8 mouse cellular contexts compared by ENCODE assay signal in the genomic region with DNA sequence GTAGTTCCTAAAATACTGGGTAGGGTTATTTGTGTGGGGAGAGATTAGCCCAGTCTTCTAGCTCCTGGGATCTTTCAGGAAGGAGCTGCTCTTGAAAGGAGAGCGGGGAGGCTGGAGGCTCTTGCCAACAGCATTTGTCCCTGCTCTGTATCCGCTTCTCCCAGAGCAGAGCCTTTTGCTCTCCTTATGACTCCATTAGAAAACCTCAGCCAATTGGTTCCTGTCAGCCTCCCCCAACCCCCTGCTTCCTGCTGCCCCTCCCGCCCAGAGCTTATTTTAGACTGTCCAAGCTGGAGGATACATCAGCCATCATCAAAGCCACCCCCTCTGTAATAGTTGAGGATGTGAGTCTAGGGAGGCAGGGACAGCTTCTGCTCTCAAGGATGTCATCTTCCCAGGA. TPM values are rescaled to one million over a fixed set of nuclear protein-coding genes. Genes with fewer than 3 reads are reported as not detected.
DNase-seq lines count a peak whose midpoint lies in the region; ATAC-seq and TF ChIP-seq lines count a peak whose summit lies in the region.

No protein-coding gene starts in this region.

- 7% methylated on average over 3 of the region's 3 CpGs for WGBS in embryonic facial prominence, embryonic 14.5 days
- WGBS in heart, embryonic 15.5 days, result 15% methylated on average over 3 of the region's 3 CpGs
- WGBS in kidney, postnatal 0 days, result 16% methylated on average over 3 of the region's 3 CpGs
- 65% methylated on average over 3 of the region's 3 CpGs for WGBS in liver, postnatal 0 days (ENCODE audit: insufficient replicate concordance)

- no peaks in the 10 kb centered on the region for H3K27me3 ChIP-seq in embryonic facial prominence, embryonic 14.5 days (replicated peaks; ENCODE audit: control insufficient read depth, insufficient read depth, low read length)
- no peaks in the 10 kb centered on the region for H3K27me3 ChIP-seq in heart, embryonic 15.5 days
- H3K27me3 ChIP-seq in kidney, postnatal 0 days (ENCODE audit: insufficient read depth, low read length), result no peaks in the 10 kb centered on the region
- no peaks in the 10 kb centered on the region for H3K27me3 ChIP-seq in liver, postnatal 0 days (ENCODE audit: insufficient read depth, low read length)

- peak; percentile 25 for DNase-seq in layer of hippocampus, adult 11-12 months (ENCODE audit: low spot score)
- DNase-seq in layer of hippocampus, adult 9-10 months (ENCODE audit: low spot score), result no peak
- peak; percentile 57 for DNase-seq in embryonic facial prominence, embryonic 14.5 days (ENCODE audit: low spot score)
- peak; percentile 90 for DNase-seq in kidney, postnatal 0 days (ENCODE audit: low spot score)
- peak; percentile 26 for DNase-seq in liver, postnatal 0 days
- peak; percentile 46 to 53 for DNase-seq in right cerebral cortex, adult 2 months (ENCODE audit: low spot score in 2 of 2)
- DNase-seq in thymus, postnatal 36 days, result no peak

- TF ChIP-seq CTCF in kidney, postnatal 0 days (IDR thresholded peaks at IDR 0.05; ENCODE audit: low read depth), result no peak
- TF ChIP-seq CTCF in liver, postnatal 0 days (IDR thresholded peaks at IDR 0.05; ENCODE audit: low read depth), result no peak

- peaks cover 27% of the 10 kb centered on the region for H3K4me1 ChIP-seq in embryonic facial prominence, embryonic 14.5 days (ENCODE audit: control insufficient read depth, insufficient read depth, low read length)
- peaks cover 52% of the 10 kb centered on the region for H3K4me1 ChIP-seq in heart, embryonic 15.5 days (replicated peaks)
- peaks cover 26% of the 10 kb centered on the region for H3K4me1 ChIP-seq in kidney, postnatal 0 days (replicated peaks; ENCODE audit: insufficient read depth, low read length)
- peaks cover 22% of the 10 kb centered on the region for H3K4me1 ChIP-seq in liver, postnatal 0 days (ENCODE audit: insufficient read depth)

- H3K4me3 ChIP-seq in embryonic facial prominence, embryonic 14.5 days (ENCODE audit: low read depth, low read length), result no peak overlapping the region
- peak overlapping the region; percentile 71 for H3K4me3 ChIP-seq in heart, embryonic 15.5 days
- 0 out of 2 replicates have a peak overlapping the region, but pooled peaks have one; percentile 2 for H3K4me3 ChIP-seq in kidney, postnatal 0 days (replicated peaks; ENCODE audit: low read depth, low read length)
- H3K4me3 ChIP-seq in liver, postnatal 0 days (ENCODE audit: low read depth, low read length), result no peak overlapping the region

- no peak for ATAC-seq in embryonic facial prominence, embryonic 14.5 days (ENCODE audit: low read depth)
- ATAC-seq in heart, embryonic 15.5 days (replicated peaks; ENCODE audit: insufficient number of reproducible peaks, insufficient read depth, low FRiP score, low read depth), result peak; percentile 47; the same call in 1 of the 2 replicates
- no peak for ATAC-seq in kidney, postnatal 0 days (replicated peaks; ENCODE audit: low FRiP score, low read depth)
- no peak for ATAC-seq in liver, postnatal 0 days

- 0 out of 2 replicates have a peak overlapping the region, but pooled peaks have one; percentile 83 for H3K9ac ChIP-seq in embryonic facial prominence, embryonic 14.5 days (ENCODE audit: low read depth, low read length)
- peak overlapping the region; percentile 39; the same call in 1 of the 2 replicates for H3K9ac ChIP-seq in heart, embryonic 15.5 days
- no peak overlapping the region for H3K9ac ChIP-seq in kidney, postnatal 0 days (ENCODE audit: low read depth, low read length)
- H3K9ac ChIP-seq in liver, postnatal 0 days (replicated peaks), result no peak overlapping the region

- no peak for TF ChIP-seq EP300 in liver, postnatal 0 days (IDR thresholded peaks at IDR 0.05; ENCODE audit: low read depth)

- H3K27ac ChIP-seq in embryonic facial prominence, embryonic 14.5 days (replicated peaks; ENCODE audit: low read depth, low read length), result peak overlapping the region; percentile 39; the same call in 1 of the 2 replicates
- peak overlapping the region; percentile 95 for H3K27ac ChIP-seq in heart, embryonic 15.5 days
- peak overlapping the region; percentile 94 for H3K27ac ChIP-seq in kidney, postnatal 0 days
- H3K27ac ChIP-seq in liver, postnatal 0 days (ENCODE audit: low read depth), result no peak overlapping the region

- H3K36me3 ChIP-seq in embryonic facial prominence, embryonic 14.5 days (ENCODE audit: control insufficient read depth, insufficient read depth, low read length), result no peaks in the 10 kb centered on the region
- H3K36me3 ChIP-seq in heart, embryonic 15.5 days, result no peaks in the 10 kb centered on the region
- H3K36me3 ChIP-seq in kidney, postnatal 0 days (ENCODE audit: insufficient read depth, low read length), result no peaks in the 10 kb centered on the region
- no peaks in the 10 kb centered on the region for H3K36me3 ChIP-seq in liver, postnatal 0 days (replicated peaks; ENCODE audit: insufficient read depth, low read length)

- no peaks in the 10 kb centered on the region for H3K9me3 ChIP-seq in embryonic facial prominence, embryonic 14.5 days (ENCODE audit: control insufficient read depth, low read length)
- no peaks in the 10 kb centered on the region for H3K9me3 ChIP-seq in heart, embryonic 15.5 days (replicated peaks)
- H3K9me3 ChIP-seq in kidney, postnatal 0 days (replicated peaks; ENCODE audit: low read length), result no peaks in the 10 kb centered on the region
- no peaks in the 10 kb centered on the region for H3K9me3 ChIP-seq in liver, postnatal 0 days (ENCODE audit: low read length)

- H3K4me2 ChIP-seq in embryonic facial prominence, embryonic 14.5 days (ENCODE audit: low read depth, low read length), result peak overlapping the region; percentile 92
- peak overlapping the region; percentile 72 for H3K4me2 ChIP-seq in heart, embryonic 15.5 days
- H3K4me2 ChIP-seq in kidney, postnatal 0 days (ENCODE audit: low read length), result peak overlapping the region; percentile 88
- H3K4me2 ChIP-seq in liver, postnatal 0 days (ENCODE audit: low read depth, low read length), result peak overlapping the region; percentile 22; the same call in 1 of the 2 replicates

RNA-seq across cellular contexts. Expression of a gene that starts 3.7 kb away (rescaled TPM):
- polyA plus RNA-seq in embryonic facial prominence, embryonic 14.5 days (2014; fragmentation: Nextera tagmentation; extraction: Ambion mirVana), result 75.0 and 80.4 TPM in 2 replicates
- polyA plus RNA-seq in heart, embryonic 15.5 days (2015; fragmentation: Nextera tagmentation; extraction: Ambion mirVana), result 51.1 and 67.3 TPM in 2 replicates
- 67.4 and 76.8 TPM in 2 replicates for polyA plus RNA-seq in kidney, postnatal 0 days (2015; fragmentation: Nextera tagmentation; extraction: Ambion mirVana)
- 14.2 and 14.3 TPM in 2 replicates for polyA plus RNA-seq in liver, postnatal 0 days (2015; fragmentation: Nextera tagmentation; extraction: Ambion mirVana)

Comparison
In these comparisons a context has a peak if more than half of its experiments do, and no peak if none do; other contexts are left out.
1. DNase-seq: peak in layer of hippocampus, adult 11-12 months (single experiment), embryonic facial prominence, embryonic 14.5 days (single experiment), kidney, postnatal 0 days (single experiment), liver, postnatal 0 days (single experiment) and right cerebral cortex, adult 2 months (2 of 2); none in layer of hippocampus, adult 9-10 months (single experiment) and thymus, postnatal 36 days (0 of 2).
2. H3K4me2 ChIP-seq: peak in every context shown above with its lines; median percentile 92 in embryonic facial prominence, embryonic 14.5 days; 88 in kidney, postnatal 0 days; 72 in heart, embryonic 15.5 days; 22 in liver, postnatal 0 days.
3. H3K4me3 ChIP-seq: peak in heart, embryonic 15.5 days (single experiment) and kidney, postnatal 0 days (single experiment); none in embryonic facial prominence, embryonic 14.5 days (single experiment) and liver, postnatal 0 days (single experiment).
4. H3K9ac ChIP-seq: peak in embryonic facial prominence, embryonic 14.5 days (single experiment) and heart, embryonic 15.5 days (single experiment); none in kidney, postnatal 0 days (single experiment) and liver, postnatal 0 days (single experiment).